Mouse (Mus musculus) cerebellum, adult 8-10 months (tissue): ENCODE results near the gene Hnf4a.
A peak's percentile ranks its signal among the peaks of the same experiment; 100 is the strongest.

ENCODE experiments used
- DNase-seq: peaks from one replicate; pipeline ENCODE4 v3.0.0; 2022

The Hnf4a gene

GRCm38 (mm10) chr2:163506300-163507004, at the start of gene Hnf4a:
Gene Hnf4a (plus strand): TSS chr2:163506808.
- no peak for DNase-seq

DNA sequence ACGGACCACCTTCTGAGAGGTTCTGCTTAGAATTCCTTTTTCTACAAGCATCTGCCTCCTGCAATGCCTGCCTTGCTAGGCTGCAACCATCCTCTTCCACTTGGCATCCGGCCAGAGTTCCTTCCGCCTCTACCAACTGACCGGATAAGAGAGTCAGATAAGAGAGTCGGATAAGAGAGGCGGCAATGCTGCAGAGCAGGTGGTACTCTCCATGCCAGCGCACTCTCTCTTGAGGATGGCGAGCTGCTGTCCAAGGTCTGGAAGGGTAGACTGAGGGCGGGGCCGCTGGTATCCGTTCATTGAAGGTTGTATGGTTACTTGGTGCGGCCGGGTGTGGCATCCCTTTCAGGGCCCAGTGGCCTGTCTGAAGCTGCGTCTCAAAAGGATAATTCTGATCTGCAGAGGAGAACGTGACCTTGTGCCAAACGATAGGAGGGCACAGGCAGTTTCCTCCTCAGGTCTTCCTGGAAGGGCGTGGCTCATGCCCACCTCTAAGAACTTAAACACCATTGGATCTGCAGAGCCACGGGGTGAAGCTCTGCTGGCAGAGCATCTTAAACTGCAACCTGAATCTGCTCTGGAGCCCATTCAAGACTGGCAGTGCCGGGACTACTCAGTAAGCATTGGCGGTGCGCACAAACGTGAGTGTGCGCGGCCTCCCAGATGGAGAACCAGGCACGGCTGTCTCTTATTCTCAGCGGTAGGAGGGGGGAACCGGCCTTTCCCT, 47.9 kb upstream of the Hnf4a start:
- no peak for DNase-seq

- DNase-seq: no peak
Measured at GRCm38 (mm10) chr2:163459380-163459779, 47.2 kb upstream of the Hnf4a start.

GRCm38 (mm10) chr2:163460622-163461021, 46.0 kb upstream of the Hnf4a start:
- peak; percentile 3 for DNase-seq

- peak; percentile 0 for DNase-seq
Measured at GRCm38 (mm10) chr2:163461307-163461706, 45.3 kb upstream of the Hnf4a start.

GRCm38 (mm10) chr2:163462386-163462785, 44.2 kb upstream of the Hnf4a start:
- no peak for DNase-seq

- peak; percentile 2 for DNase-seq
Measured at GRCm38 (mm10) chr2:163462801-163463200, 43.8 kb upstream of the Hnf4a start.

DNA sequence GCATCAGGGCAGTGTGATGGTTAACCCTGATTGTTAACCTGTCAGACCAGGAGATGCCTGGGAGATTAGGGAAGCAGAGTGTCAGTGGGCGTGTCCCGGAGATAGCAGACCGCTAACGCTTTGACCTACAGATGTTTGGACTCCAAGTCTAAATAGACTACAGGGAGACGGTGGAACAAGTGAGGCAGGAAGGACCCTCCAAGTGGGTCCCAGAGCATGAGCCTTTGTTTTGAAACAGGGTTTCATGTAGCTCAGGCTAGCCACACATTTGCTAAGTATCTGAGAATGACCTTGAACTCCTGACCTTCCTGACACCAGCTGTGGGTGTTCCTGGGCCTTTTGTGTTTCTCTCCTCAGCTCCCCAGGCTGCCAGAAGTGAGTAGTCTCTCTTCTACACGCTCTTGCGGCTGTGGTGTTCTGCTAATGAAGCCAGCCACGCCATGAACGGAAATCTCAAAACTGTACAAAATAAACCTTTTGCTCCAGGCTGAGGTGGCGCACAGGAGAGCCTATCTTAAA, 43.3 kb upstream of the Hnf4a start:
- DNase-seq: peak; percentile 1

- DNase-seq: peak; percentile 26
Measured at GRCm38 (mm10) chr2:163463998-163464397, 42.6 kb upstream of the Hnf4a start.

DNA sequence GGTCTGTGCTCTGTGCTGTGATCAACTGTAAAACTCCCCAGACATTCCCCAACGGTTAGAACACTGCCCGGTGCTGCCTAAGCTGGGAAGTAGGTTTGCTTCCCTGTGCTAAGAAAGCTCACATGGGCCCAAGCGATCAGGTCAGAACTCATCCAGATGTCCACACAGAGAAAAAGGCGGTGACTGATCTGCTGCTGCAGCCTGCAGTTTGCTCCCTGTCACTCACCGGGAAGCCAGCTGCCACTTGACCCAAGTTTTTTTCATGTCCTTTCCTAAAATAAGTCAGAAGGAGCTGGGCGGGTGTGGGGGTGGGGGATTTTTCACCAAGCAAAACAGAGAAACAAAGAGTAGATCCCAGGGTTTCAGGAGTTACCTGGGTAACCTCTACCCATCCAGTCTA, 42.0 kb upstream of the Hnf4a start:
- DNase-seq: no peak

- peak; percentile 5 for DNase-seq
Measured at GRCm38 (mm10) chr2:163466771-163467170, 39.8 kb upstream of the Hnf4a start.

DNA sequence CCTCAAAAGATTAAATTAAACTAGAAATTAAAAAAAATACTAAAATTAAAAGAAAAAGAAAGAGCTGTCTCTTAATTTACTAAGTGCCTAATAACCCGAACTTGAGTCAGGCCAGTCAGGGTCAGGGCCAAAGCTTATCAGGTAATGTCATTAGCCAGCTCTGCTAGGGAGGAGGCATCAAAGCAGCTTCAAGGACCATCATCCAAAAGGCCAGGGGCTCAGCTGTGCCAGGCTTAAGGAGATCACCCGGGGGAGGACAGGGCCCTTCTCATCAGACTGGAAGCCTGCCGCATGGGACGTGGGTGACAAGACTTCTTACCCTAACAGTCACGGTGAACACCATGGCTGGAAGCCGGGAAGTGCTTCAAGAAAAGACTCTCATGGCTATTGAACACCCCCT, 39.0 kb upstream of the Hnf4a start:
- no peak for DNase-seq

GRCm38 (mm10) chr2:163468866-163469265, 37.7 kb upstream of the Hnf4a start:
- DNase-seq: no peak

DNA sequence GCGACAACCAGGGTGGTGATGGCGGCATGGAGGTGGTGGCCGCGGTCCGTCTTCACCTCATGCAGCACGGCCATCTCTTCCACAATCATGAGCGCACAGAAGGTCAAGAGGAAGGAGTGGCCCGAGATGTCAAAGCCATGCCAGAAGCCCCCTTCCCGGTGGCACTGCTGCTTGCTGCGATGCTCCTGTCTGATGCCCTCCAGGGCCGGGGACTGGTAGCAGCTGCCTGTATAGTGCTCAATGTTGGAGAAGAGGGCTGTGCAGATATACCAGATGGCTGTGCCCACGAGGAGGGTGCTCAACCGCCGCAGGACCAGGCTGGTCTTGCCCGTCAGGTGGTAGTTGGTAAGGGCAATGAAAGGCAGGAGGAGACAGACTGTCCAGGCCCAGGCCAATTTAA, 36.9 kb upstream of the Hnf4a start:
- DNase-seq: no peak

- DNase-seq: no peak
Measured at GRCm38 (mm10) chr2:163471136-163471535, 35.5 kb upstream of the Hnf4a start.

GRCm38 (mm10) chr2:163471710-163472465, 34.7 kb upstream of the Hnf4a start:
- DNase-seq: no peak

- peak; percentile 98 for DNase-seq
Measured at GRCm38 (mm10) chr2:163472466-163472851, 34.1 kb upstream of the Hnf4a start, which contains the start of gene Fitm2. Gene Fitm2 (minus strand): TSS chr2:163472629.

GRCm38 (mm10) chr2:163480191-163480825, 26.3 kb upstream of the Hnf4a start:
- no peak for DNase-seq

DNA sequence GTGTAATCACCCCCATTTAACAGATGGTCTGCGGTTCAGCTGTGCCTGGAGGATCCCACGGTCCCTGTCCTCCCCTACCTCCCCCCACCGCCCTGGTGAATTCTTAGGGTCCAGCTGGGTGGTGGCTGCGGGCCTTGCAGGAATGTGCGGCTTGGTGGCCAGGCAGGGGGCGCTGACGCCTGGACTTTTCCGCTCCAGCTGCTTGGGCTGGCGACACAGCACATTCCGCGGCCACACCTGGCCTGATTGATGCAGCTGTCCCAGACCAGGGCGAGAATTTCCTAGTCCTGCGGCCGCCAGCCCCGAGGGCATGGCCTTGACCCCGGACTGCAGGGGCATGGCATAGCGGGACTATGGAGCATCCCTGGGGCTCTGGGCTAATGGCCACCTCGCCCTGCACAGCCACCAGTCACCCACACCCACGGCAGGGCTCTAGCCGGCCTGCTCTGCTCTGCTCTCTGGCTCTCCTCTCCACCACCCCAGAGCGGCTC, 25.0 kb upstream of the Hnf4a start:
- DNase-seq: no peak

DNA sequence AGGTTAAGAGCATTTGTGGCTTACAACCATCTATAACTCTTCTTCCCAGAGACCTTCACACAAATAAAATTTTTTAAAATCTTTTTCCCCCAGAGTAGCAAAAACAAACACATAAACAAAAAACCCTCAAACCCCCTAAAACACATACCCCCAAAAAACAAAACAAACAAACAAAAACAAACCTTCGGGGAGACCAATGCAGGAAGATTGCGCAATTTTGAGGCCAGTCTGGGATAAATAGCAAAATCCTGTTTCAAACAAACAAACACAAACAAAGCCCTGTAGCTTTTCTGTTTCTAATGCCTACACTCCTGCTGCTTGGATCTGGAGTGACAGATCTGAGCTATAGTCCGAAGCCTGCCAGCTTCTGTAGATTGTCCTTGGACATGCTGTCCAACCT, 19.2 kb upstream of the Hnf4a start:
- no peak for DNase-seq

- DNase-seq: no peak
Measured at GRCm38 (mm10) chr2:163489725-163490291, 16.8 kb upstream of the Hnf4a start.

GRCm38 (mm10) chr2:163490656-163491055, 16.0 kb upstream of the Hnf4a start:
- no peak for DNase-seq
